8 mouse cellular contexts compared by ENCODE assay signal in genomic region chr13:17694911-17695699, GRCm38 (mm10). TPM values are rescaled to one million over a fixed set of nuclear protein-coding genes. Genes with fewer than 3 reads are reported as not detected.
DNase-seq lines count a peak whose midpoint lies in the region; ATAC-seq lines count a peak whose summit lies in the region.

Gene Mplkip, plus strand, starts transcription at chr13:17695192.
Gene Sugct, minus strand, starts transcription at chr13:17695553.

- DNase-seq in adipocyte (ENCODE audit: low spot score): peak; percentile 100
- DNase-seq in embryo, embryonic 10 days (ENCODE audit: low spot score): peak; percentile 100
- peak; percentile 100 for DNase-seq in gastrocnemius, postnatal 10 days
- DNase-seq in induced T-regulatory cell, adult 2 months (ENCODE audit: low read depth): peak; percentile 100
- peak; percentile 99 for DNase-seq in left cerebral cortex, adult 9 months (ENCODE audit: low spot score in 2 of 2)
- peak; percentile 100 for DNase-seq in right cerebral cortex, postnatal 14 days
- DNase-seq in urinary bladder, postnatal 36 days (ENCODE audit: low spot score in 2 of 2): peak; percentile 100

- peak; percentile 88 for ATAC-seq in megakaryocyte progenitor cell, adult 5-6 weeks (replicated peaks; ENCODE audit: poor library complexity)

RNA-seq across cellular contexts. Expression of gene Mplkip, which starts in this region (rescaled TPM):
- 10 to 100 TPM in 1 of 2 experiments, 1 to 10 TPM in 1; 8.0 to 15.0 TPM for total RNA-seq in gastrocnemius, postnatal 10 days (2021)
- 69.3 and 84.3 TPM in 2 replicates for total RNA-seq in megakaryocyte progenitor cell, adult 5-6 weeks (2015)
- 24.4 and 24.9 TPM in 2 replicates for total RNA-seq in megakaryocyte progenitor cell, adult 5-6 weeks (2017)

RNA-seq across cellular contexts. Expression of gene Sugct, which starts in this region (rescaled TPM):
- 1 to 10 TPM in 1 of 2 experiments, under 1 TPM in 1; 0.82 to 1.1 TPM for total RNA-seq in gastrocnemius, postnatal 10 days (2021)
- 1.1 and 1.4 TPM in 2 replicates for total RNA-seq in megakaryocyte progenitor cell, adult 5-6 weeks (2015)
- total RNA-seq in megakaryocyte progenitor cell, adult 5-6 weeks (2017): 2.2 and 2.7 TPM in 2 replicates

Comparison
In these comparisons a context has a peak if more than half of its experiments do, and no peak if none do; other contexts are left out.
1. Peak in every context shown above with its lines: DNase-seq and ATAC-seq.